Mouse (Mus musculus) ZHBTc4 (cell line): ENCODE measurements around the gene Ntf3.

Experiments
- DNase-seq: peaks from one replicate; pipeline ENCODE4 v3.0.0-alpha.2; 2011; ENCODE audit warnings: low read depth, low spot score

Gene Ntf3

DNA sequence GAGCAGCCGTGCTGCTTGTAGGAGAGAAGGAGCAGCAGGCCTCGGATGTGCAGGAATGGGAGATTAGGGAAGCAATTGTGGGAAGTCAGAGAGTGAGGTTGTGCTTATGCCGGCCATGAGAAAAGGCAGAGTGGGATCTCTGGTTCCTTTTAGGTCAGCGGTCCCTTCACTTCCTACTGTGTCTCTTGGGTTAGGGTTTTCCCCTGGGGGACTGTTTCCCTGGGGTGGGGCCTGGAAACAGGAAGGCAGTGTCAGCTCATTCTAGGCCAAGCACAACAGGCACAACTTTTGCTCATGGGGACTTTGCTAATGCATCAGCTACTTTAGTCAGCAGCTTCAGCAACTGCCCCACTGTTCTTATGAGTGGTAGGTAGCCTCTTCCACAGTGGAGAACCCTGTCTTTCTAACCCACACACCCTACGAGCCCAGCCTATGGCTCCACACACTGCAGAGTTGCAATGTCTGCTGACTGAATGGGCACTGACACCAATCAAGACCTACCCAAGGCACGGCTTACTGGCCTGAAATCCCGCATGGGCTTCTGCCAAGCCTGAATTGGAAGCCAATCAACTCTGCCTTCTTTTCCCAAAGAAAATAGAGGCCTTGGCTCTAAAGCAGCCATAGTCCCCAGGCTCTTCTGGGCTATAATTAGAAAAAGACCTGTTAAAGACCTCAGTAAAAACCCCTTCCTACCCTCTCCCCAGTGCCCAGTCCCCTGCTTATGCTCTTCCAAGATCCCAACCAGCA, 60.5 kb downstream of the Ntf3 start:
- DNase-seq = no peak

DNA sequence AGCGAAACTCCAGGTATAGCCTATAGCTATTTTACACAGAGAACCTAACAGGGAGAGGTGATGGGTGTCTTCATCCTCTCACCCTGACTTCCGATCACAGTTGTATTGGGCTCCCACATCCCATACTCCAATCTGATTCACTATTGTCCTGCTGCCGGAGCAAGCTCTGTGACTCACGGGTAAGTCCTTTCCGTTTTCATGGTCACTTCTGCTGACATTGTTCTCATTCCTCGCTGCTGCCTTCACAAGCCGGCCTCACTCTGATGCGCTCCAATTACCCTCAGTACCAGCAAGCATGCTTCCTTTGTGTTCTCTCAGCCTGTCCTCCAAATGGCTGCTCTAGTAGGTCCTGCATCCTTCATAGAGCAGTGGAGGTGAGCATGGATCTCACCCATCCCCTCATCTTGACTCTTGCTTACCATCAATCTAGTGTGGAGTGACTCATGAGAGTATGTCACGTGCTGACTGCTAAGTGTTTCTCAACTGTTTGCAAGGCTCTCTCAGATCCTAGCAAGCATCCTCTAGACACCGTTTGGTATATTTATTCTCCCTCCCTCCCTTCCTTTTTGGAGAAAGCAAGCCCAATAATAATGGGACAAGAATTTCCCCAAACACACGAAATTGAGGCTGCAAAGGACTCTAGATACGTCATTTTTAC, 61.5 kb downstream of the Ntf3 start:
- DNase-seq = no peak

DNA sequence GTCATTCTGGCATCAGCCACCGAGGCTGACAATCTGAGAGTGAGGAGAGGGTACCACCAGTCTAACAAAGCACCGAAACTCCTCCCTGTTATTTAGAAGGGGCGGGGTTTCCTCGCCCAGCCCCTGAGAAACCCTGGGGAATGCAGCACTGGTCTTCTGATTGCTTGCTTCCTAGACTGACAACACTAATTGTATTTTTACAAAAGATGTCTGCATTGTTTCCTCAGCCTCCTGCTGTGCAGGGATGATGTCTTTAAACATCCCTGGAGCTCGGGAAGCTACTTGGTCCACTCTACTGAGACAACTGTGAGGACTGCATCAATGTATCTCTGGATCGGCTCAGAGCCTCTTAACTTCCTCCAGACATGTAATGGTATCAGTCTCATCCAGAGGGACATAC, 64.1 kb downstream of the Ntf3 start:
- DNase-seq = peak; percentile 77

DNA sequence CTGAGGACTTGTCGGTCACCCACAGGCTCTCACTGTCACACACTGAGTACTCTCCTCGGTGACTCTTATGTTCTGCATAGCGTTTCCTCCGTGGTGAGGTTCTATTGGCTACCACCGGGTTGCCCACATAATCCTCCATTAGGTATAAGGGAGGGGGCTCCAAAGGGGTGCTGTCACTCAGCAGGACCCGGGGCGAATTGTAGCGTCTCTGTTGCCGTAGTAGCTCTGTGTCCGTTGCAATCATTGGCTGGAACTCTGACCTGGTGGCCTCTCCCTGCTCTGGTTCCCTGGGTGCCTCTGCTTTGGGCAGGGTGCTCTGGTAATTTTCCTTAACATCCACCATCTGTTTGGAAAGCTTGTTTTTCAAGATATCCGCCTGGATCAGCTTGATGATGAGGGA, 64.7 kb downstream of the Ntf3 start:
- DNase-seq = no peak

DNA sequence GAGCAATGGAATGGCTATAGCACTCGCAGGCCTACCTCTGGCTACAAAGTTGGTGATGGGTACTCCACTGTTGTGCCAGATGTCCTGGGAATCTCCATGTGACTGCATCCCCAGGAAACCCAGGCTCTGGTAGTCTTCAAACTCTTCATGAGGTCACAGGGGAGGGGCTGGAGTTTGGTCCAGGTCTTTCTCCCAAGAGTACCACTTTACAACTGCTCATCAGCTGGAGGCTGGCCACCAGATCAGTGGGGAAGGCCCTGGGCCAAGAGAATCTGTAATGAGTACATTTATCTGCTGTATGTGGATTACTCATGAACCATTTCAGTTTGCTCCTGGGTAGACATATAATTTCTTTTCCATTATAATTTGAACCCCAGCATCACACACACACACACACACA, 66.1 kb downstream of the Ntf3 start:
- DNase-seq = no peak

DNA sequence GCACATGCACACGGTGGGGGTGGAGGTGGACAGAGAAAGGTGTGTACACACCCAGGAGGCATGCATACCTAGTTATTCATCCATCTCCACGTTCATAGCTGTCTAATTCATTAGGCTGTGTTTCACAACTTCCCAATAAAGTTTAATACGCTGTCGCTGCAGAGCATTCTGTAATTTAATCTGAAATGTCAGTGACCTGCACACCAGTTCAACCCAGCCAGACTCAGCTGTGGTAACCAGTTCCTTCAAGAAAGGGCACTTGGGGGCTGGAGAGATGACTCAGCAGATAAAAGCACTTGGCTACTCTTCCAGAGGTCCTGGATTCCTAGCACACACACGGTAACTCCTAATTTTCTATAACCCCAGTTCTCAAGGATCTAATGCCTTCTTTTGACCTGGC, 69.2 kb downstream of the Ntf3 start:
- no peak for DNase-seq

DNA sequence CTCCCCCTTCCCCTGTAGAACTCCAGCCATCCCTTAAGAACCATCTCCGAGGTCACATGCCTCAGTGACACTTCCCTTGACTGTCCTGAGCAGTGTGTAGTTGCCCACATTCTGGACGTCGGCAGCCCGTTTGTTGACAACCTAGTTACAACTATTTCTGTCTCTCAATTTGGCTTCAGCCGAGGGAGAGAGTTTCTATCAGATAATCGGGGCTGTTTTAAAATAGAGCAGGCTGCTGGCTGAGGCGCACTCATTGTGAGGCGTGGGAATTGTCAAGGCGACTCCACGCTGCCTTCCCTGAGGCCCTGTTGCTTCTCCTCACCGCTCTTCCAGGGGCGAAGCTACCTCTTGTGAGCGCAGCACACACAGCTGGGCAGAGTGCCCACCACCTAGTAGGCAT, 70.6 kb downstream of the Ntf3 start:
- DNase-seq = no peak

DNA sequence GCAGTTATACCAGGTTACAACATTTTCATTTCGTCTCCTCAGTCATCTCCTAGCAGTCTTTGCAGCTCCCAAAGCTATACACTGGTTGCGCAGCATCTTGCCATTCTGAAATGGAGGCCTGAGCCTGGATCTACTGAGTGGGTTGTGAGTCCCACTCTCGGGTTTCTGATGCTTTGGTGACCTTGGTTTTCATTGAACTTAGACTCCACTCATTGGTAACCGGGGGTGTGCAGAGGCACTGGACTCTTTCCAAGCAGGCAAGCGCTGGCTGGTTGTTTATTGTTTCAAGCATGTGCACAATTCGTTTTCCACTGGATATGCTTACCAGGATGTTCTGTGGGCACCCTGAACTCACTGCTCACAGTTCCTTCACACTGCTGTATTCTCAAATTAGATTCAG, 71.7 kb downstream of the Ntf3 start:
- no peak for DNase-seq

DNA sequence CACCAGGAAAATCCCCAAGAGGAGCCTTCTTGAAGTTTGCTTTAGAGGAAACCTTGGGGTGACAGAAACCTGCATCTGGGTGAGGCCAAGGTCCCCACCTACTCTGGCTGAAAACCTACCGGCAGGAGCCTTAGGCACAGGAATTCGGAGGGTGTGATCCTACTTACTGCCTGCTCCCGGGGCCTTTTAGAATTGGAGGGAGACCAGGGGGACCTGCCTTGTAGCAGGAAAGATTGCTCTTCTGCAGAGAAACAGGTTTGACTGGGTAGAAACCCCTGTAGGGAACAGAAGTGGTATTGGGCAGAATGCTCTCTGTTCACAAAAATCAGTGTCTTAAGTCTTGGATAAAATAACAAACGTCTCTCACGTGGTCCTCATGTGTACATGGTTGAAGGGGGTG, 74.7 kb downstream of the Ntf3 start:
- no peak for DNase-seq

DNA sequence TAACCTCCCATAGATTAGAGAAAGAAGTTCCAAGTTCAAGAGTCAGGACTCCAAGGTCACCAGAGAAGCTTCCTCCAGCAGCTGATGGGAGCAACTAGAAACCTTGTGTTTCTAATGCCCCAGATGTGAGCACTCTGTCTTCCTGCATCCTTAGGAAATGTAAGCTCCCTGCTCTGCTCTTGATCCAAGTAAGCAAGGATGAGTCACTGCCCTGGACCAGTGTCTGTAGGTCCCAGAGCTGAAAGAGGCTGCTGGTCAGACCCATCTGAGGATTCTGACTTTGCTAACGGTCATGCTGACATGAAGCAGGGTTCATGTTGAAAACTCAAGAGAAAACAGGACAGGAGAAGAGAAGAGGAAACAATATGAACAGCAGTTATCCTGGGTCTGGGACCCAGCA, 76.6 kb downstream of the Ntf3 start:
- DNase-seq = no peak

DNA sequence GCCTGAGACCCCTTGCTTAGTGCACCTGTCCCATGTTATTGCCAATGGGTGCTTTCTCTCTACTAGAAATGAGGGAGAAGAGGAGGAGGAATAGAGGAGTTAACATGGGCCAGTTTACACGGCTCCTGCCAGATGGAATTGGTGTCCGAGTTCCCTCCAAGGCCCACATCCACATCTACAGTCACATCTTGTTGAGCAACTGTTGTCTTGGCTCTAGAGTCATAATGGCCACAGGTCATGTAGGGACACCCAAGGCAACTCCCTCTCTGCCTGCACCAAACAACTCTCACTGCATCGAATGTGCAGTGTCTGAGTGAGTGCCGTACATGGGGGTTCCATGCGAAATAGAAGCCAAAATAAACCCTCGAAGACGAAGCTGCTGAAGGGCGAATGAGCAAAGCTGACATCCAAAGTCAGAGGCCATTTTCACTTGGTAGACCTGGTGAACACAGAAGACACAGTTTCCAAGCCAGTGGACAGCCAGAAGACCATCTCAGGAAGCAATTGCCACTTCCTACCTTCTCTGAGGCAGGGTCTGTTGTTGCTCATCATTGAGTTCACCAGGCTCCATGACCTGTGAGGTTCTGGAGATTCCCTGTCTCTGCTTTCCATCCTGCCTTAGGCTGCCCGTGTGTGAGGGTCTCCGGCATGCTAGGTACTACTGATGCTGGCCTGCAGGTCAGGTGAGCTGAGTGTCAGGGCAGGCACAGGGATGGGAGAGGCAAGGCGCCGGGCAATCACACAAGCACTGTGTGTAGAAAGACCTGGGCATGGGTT, 78.0 kb downstream of the Ntf3 start:
- no peak for DNase-seq

DNA sequence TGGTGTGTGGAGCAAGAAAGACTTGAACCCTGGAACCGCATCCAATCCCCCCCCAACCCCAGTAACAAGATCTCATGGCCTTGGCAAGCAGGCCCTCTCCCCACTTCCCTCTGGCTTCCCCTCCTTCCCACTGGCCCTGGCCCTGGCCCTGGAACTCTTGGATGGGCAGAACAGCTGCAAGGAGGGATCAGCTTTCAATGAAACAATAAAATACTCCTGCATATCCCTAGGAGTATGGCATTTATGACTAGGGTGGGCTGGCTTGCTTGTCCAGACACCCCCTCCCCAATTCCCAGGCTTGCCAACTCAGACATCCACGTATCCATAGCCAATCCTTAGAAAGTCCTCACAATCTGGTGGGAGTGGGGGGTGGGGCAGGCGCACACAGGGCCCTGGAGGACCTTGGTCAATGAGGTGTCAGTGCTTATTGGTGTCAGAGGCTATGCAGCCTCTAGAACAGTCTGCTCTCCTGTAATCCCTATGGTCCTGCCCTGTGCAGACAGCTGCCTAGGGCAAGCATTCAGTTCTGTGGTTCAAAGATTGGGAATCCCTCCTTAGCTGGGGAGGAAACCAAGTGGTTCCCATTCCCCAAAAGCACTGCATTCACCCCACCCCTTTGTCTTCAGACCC, 80.3 kb downstream of the Ntf3 start:
- no peak for DNase-seq

DNA sequence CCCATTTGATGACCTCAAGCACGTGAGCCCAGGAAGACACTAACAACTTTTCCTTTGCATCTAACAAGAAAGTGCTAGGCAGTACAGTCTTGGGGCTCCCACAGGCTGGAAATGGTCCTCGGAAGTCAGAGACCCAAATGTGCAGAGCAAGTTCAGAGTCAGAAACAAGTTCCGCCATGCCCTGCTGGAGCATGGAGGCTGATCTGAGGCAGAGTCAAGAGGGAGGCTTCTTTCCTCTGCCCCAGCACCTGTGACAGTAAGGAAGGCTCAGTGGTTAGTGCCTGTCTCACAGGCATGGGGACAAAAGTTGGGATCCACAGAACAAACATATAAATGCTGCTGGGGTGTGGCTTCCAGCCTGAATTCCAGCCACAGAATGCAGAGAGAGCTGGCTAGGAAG, 86.2 kb downstream of the Ntf3 start:
- no peak for DNase-seq

DNA sequence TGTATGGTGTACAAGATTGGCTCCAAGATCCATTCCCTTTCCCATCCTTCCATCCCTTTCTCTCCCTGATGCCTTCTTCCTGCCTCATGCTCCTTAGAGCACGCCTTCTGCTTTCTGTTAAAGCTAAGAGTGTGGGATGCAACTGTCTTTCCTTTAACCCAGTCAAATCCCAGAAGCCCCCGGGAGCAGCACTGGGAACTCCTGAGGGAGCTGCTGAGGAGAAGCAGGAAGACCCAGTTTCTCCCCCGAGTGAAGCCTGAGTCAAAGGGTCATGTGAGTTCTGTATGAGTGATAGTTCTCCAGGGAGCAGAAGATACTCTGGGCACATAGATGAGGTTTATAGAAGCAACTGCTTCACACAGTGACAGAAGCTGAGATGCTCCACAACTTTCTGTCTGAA, 109.0 kb downstream of the Ntf3 start:
- DNase-seq = no peak

DNA sequence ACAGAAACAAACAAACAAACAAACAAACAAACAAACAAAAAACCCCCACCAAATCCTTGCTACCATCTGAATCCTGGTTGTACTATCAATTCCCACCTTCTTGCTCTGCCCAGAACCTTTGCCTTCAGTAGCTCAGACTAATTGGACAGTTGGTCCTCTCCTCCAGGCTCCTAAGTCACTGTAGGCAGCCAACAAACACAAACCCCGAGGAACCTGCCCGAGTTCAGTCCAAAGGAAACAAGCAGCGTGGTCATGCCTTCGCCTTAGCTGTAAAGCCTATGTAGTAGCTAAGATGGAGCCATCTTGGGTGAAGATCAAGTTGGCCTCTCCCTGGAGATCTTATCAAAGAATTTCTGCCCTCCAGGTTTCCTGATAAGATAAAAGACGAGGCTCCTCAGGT, 113.6 kb downstream of the Ntf3 start:
- DNase-seq = no peak
